Mouse (Mus musculus): ENCODE measurements around the gene Hrc. TPM values are rescaled to one million over a fixed set of nuclear protein-coding genes. Genes with fewer than 3 reads are reported as not detected.
"Not testable (repeated sequence)": the region's sequence is repeated elsewhere in the genome, so short reads cannot be mapped to it uniquely, and the experiment has no call there.

Hrc gene
- total and polyA plus RNA-seq, 3 experiments = 0.23 TPM; not detected in 2

DNA sequence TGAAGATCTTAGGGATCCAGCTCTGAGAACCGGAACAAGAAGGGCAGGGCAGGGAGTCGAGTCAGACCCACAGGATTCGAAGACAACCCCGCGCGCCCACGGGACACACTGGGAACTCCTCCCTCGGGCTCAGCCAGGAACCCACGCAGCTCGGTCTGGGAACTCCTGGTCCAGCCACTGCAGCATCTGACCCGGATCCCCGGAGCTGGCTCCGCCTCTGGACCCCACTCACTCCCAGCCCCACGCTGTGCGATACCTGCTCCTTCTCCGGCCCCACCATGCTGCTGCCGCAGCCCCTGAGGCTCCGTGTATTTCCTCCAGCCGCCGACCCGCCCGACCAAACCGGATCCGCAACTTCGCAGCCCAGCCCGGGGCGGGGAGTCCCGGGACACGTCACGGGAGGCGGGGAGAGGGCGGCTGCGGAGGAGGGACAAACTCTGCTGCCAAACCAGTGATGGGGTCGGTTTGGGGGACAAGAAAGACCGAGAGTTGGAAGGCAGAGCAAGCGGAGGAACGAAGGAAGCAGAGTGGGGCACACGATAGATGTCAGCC, 1.6 kb upstream of the Hrc start, which contains the start of gene Trpm4:
Gene Trpm4 (minus strand): TSS at position 350 of the 552 bp plus-strand sequence.
- DNase-seq = peak; percentile 89

DNA sequence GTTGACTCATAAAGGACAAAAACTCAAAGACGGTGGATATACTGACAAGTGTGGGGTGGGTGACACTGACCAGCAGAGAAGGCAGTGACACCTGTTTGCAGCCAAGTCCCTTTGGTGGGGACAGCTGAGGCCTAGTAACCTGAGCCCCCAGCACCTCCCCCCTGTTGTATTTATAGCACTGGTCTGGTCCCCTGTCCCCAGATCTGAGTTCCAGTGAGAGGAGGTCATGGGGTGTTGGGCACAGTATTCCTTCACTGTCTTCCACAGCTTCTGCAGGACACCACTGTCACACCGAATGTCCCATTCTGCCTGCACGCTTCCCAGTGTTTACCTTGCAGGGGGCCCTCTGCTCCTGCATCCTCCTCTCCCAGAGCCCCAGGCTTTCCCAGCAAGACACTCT, 485 bp upstream of the Hrc start:
- DNase-seq = no peak

DNA sequence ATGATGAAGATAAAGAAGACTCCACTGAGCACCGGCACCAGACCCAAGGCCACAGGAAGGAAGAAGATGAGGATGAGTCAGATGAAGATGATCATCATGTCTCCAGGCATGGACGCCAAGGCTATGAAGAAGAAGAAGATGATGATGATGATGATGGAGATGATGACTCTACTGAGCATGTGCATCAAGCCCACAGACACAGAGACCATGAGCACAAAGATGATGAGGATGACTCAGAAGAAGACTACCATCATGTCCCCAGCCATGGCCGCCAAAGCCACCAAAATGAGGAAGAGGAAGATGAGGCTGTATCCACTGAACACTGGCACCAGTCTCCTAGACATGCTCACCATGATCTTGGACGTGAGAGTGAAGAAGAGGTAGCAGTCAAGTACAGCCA, 1.2 kb downstream of the Hrc start:
- no peak for DNase-seq

DNA sequence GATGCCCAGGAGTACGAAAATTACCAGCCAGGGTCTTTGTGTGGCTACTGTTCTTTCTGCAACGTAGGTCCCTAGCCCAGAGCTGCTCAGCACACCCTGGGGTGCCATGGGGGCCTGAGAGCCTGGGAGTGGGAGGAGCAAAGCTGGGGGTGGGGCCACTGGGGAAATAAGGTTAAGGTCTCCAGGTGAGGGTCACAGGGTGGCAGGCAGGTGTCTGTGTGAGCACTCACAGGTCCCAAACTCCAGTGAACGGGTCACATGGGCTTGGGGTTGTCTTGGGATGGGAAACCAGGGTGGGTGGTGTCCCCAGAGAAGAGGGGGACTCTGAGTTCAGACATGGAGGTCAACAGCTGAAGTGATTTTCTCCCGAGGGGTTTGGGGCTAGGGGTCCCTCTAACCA, 2.4 kb downstream of the Hrc start:
- no peak for DNase-seq

DNA sequence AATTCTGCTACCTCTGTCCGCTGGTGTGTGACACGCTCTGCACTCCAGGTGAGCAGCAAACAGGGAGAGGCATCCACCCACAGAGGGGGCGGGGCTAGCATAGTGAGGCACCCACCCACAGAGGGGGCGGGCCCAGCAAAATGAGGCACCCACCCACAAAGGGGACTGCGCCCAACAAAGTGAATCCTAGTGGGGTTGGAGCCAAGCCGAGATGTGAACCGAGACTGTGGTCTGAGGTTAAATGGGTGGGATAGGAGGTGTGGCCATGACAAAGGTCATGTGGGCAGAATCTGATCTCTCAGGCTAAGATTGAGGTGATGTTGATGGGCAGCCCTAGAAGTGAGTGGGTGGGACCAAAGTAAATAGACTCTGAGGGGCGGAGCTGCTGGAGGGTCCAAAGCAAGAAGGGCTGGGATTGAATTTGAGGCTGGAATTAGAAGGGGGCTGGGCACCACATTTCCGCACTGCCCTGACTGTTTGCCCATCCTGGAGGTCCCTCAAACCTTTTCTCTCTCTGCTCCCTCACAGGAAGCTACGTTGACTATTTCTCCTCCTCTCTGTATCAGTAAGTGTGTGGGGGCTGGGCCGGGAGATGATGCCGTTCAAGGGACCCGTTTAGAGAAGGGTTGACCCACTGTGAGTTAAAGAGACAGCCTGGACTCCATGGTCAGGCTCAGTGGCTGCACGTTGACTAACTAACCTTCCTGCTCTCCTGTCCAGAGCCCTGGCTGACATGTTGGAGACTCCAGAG, 3.2 kb downstream of the Hrc start:
- DNase-seq = no peak

DNA sequence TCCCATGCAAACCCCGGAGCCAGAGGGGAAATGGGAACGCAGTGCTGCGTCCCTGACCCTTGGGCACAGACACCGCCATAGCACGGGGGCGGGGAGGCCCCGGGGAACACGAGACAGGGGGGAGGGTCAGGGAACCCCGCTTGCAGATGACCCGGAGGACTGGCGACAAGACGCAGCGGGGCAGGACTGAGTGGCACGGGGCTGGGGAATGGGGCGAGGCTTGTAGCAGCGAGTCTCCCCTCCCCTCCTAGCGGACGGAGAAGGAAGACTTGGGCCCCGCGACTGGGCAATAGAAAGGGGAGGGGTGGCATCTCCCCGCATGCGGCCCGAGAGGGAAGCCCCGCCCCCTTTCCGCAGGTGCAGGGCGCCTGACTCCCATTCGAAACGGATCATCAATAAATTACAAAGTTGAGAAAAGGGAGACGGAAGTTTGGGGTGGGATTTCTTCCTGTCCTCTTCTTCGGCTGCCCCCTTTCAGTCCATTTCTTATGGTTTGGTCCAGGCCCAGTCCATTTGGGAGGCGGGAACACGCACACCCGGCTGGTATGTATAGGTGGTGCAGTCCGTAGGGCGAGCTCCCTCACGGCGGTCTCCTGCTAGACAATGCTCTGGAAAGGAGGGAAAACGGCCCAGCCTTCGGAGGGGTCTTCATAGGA, 4.4 kb downstream of the Hrc start:
- DNase-seq = peak; percentile 75

DNA sequence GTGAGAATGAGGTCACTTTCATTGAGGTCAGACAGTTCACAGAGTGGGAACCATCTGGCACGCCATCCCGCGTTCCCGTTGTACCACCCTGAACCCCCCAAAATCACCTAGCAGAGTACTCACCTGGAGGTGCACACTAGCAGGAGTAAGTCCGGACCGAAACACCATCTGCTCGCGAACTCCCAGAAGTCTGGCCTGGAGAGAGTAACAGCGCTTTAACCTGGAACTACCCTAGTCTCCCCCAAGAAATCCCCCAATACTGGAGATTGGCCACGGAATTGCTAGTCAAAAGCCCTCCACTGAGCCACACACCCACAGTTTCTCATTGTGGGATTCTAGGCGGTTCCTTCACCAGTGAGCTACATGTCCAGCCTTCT, 5.0 kb downstream of the Hrc start:
- no peak for DNase-seq

DNA sequence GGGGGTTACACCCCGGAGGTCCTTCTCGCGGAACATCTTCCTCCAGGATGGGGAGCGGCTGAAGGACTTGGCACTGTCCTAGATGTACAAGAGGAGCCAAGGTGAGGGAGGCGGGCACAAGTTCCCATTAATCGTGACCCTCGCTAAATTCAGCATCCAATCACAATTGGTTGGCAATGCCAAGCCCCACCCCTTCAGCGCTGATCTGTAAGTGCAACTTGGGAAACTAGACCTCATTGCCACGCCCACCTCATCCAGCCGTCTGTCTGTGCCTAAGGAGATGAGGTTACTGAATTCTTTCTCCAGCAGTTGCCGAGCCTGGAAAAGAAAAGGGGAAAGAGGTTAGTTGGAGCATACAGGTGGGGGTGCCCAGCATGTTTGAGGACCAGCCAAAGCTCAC, 5.6 kb downstream of the Hrc start:
- peak; percentile 58 for DNase-seq

DNA sequence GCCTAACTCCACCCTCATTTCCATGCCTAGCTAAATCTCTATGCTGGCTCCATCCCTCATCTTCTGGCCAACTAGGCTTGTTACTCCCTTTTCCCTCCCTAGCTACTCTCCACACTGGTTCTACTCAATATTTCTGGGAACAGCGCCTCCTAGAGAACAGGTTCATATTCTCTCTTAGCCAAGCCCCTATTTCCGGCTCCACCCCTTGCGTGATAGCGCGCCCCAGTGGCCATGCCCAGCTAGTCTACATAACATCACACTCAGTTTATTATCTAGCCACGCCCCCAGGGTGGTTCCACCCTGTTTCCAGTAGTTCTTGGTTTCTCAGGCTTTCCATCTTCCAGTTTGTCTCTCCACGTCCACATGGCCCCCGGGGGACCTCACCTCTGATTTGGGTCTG, 6.2 kb downstream of the Hrc start:
- DNase-seq = peak; percentile 66

DNA sequence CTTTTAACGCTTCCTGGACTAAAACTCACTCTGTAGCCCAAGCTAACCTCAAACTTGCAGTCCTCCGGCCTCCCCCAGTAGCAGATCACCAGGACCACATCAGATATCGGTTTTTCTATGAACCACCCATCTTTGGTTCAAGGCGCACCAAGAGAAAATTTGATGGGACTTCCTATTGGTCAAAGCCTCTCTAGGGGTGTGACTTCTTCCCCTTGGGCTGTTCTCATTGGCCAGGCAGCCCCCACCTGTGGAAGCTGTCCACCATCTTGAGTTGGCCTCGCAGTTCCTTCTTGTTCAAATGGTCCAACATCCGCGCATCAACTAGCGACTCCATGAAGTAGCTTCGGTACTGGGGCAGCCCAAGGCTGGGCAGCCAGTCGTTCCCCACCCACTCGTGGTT, 7.0 kb downstream of the Hrc start:
- no peak for DNase-seq

DNA sequence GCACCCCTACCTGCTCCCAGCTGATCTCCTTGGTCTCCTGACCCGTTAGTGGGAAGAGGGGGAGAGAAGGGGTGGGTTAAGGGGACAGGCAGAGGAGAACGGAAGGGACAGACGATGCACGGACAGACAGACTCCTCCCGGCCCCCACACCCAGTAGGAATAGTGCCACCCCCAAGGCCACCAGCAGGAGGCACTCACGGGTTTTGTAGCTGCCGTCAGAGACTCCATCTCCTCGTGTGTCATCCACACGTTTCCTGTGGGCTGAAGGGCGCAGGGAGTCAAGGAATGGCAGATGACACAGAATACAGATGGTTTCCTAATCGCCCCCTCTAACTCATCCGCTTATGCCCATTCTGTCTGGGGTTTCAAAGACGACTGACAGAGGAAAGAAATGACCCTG, 8.5 kb downstream of the Hrc start:
- DNase-seq = no peak

DNA sequence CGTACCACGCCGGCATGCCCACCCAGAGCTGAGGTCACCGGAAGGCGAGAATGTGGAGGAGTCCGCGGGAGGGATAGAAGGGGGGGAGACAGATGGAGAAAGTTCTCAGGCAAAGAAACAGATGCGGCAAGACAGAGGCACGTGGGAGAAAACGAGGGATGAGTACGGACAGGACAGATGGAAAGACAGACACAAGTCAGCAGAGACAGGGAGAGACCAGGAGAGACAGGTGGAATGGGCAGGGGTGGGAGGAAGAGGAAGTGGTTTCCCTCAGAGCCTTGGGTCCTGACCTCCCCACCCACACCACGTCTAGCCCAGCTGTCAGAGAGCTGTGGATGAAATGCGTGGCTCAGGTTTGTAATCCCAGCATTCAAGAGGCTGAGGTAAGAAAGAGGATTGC, 11.8 kb downstream of the Hrc start:
- DNase-seq = no peak

DNA sequence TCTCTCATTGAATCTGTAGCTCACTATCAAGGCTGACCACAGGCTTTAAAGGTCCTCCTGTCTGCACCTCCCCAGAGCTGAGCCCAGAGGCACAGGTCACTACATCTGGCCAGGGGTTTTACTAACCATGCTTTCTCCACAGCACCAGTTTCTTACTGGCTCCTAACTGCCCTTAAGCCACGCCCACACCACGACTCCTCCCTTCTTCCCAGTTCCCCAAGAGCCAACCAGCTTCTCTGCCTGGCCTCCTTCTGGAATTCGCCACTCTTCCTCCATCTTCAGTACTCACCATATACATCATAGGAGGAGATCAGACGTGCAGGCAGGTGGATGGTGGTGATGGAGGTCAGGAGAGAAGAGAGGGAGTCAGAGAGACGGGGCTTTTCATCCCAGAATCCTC, 18.0 kb downstream of the Hrc start:
- DNase-seq = no peak

DNA sequence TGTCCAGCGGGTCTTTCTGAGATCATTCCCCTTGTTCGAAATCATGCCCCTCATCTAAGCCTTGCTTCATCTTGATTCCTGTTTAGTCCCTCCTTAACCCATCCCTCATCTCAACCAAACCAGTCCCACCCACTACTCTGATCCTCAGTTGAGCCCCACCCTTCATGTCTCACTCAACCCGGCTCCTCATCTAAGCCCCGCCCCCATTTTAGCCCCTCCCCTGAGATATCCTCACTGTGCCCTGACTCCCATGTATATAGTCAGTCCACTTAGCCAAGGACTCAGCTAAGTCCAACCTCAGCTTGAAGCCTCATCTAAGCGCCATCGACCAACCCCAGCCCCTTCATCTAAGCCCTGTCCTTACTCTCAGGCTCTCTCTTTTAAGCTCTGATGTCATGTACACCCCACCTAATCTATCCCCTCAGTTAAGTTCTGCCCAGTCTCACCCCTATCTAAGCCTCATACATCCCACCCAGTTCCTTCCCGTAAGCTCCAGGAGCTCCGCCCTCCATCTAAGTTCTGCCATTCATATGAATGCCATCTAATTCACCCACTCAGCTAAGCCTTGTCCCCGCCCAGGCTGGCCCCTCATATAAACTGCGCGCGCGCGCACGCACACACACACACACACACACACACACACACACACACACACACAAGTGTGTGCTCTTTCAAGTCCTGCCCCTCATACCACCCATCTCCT, 20.4 kb downstream of the Hrc start:
- DNase-seq = no peak

DNA sequence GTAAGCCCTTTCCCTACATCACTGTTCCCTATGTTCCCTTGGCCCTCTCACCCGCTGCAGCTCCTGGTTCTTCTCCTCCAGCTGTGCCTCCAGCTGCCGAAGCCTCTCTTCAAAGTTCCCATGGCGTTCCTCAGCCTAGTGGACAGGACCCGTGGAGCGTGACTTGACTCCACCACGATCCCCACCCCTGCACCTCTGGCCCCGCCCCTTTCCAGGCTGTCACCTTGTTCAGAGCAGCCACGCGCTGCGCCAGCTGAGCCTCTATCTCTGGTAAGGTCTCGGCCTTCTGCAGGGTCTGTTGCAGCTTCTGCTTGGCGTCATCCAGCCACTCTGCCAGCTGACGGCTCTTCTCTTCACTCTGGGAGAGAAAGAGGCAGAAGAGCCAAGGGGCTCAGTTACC, 21.0 kb downstream of the Hrc start:
- no peak for DNase-seq

DNA sequence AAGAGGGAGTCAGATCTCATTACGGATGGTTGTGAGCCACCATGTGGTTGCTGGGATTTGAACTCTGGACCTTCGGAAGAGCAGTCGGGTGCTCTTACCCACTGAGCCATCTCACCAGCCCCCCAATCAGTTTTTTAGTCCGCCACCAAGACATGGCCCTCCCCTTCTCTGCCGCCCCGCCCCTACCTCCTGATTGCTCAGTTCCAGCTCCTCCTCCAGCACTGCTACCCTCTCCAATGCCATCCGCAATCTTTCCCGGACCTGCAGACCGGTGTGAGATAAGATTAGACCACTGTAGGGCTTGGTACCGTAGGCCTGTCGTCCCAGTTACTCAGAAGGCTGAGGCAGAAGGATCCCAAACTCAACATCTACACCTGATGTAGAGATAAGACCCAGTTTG, 24.0 kb downstream of the Hrc start:
- DNase-seq = not testable (repeated sequence)

DNA sequence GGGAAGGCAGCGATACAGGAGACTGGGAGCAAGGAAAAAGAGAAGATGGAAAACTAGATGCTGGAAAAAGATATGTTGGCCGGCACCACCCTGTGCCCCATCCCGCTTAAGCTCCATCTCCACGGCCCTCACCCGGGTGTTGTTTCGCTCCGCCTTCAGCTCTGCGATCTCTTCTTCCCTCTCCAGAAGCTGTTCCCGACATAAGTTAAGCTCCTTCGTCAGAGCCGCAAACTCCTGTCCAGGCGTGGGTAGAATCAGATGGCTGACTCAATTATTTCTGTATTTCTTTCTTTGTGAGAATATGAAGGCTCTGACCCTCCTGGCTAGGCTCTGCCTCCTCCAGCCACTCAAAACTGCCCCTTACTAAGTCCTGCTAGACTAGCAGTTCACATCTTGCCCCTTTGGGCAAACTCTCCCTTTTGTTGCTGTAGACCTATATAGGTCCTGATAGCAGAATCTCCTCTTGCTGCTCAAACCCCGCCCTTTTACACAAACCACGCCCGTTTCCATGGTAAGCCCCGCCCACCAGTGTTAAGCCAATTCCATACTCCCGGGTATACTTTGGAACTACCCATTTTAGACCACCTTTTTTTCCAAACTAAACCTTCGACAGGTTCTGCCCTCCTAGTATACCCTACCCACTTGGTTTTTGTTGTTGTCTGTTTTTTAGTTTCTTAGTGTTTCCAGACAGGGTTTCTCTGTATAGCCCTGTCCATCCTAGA, 25.5 kb downstream of the Hrc start:
- no peak for DNase-seq

DNA sequence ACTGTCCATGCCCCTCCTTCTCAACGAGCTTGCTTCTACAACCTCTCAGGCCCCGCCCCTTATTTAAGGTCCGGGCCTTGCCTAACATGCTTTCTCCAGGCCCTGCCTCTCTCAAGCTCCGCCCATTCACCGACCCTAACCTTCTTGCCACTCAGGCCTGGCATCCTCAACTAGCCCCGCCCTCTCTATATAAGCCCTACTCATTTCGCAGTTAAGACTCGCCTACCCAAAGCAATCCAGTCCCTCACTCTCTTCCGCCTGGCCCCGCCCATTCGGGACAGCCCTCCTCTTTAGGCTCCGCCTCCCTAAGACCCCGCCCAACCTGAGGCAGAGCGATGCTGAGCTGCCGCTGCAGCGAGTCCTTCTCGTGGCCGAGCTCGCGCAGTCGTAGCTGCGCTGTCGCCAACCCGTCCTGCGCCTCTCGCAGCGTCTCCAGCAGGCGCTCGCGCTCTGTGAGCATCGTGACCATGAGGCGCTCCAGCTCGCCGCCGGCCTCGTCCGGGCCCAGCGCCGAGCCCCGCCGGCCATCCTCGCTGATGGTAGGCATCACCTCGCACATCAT, 26.2 kb downstream of the Hrc start:
- DNase-seq = peak; percentile 85

DNA sequence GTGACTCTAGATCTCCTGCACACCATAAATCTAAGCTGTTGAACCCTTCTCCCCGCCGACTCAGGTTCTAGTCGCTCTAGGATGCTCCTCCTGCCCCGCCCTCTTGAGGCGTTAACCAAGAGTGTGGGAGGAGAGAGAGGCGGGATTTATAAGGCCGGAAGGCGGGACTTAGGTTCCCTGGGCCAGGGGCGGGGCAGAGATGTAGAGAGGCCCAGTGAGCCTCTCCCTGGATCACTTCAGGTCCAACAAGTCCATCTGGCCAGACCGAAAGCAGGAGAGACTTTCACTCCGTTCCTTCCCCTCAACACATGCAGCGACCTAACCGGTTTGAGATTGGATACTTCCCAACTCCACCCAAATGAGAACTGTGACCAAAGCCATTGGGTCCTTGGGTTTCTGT, 27.7 kb downstream of the Hrc start:
- DNase-seq = no peak

DNA sequence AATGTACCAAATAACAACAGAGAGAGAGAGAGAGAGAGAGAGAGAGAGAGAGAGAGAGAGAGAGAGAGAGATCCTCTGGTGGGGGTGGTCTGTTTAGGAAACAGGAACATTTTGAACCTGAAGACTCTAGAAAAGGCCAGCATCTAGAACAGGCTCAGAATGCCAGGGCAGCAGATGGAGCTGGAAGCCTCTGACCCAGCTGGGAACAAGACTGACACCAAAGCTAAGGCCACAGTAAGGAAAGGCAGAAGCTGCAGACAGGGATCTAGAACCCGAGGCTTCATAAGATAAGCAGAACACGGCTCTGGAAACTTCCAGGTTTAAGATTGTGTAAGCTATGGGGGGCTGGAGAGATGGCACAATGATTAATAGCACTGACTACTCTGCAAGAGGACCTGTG, 28.9 kb downstream of the Hrc start:
- DNase-seq = no peak

DNA sequence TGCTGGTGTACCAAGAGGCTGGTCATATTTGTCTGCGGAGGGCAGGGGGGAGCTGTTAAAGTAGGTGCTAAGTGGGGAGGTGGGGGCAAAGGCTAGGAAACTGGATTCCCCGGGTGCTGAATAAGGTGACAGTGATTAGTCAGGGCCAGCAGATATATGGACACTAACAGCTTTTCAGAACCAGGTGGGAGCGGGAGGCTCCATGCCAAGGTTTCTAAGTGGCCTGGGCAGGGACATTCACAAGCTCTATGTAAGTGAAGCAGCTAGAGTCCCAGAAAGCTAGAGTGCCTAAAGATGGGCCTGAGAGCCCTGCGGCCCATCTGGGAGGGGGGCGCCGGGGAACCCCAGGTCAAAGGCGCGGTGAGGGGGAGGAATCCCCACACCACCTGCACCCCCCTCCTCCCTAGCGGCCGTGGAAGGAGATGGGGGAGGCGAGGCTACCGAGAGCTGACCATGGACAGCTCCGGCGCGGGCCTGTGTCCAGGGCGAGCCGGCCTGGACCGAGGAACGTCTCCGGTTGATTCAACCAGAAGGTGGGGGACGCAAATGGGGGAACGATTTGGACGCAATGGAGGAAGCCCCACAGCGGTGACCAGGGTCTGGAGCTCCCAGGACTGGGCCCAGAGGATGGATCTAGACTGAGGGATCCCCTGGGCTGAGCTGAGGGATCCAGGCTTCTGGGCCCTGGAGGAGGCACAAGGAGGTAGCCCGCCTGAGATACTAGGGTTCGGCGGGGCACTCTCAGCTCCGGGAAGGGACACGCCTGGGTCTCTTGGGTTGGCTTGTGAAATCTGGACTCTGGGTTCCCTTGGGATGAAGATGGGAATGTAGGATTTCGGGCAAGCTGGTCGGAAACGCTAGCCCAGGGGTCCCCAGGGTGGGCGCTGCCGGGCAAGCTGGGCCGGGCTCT, 30.9 kb downstream of the Hrc start:
- DNase-seq = peak; percentile 72

Measured in adrenal gland, adult 2 months (tissue).